Mouse (Mus musculus): ENCODE measurements at regions not wholly inside any gene's neighbourhood (a gene's known extent, or its start where the extent isn't known, plus 50 kb on each side); places are given as distances from the start of the nearest gene placed in this dataset.

DNA sequence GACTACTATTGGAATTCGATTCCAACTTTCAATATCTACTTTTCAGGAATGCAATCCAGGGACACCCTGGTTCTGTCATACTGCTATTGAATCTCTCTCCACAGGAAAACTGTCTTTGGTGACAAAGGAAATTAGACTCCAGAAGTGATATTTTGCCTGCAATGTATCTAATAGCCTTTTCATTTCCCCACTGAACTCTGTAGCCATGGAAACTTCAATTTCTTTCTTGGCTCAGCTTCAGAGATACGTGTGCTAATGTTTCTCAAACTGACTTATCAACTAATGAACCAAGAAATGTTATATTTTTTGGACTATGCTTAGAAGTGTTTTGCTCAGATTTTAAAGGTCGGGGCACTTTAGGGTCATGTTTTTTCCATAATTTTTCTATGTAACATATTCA is 279.1 kb downstream of the Bckdhb start:
- Histone ChIP-seq H3K9ac (replicated peaks; ENCODE audit: low read length) (no peak overlapping the region), H3K27ac (replicated peaks; ENCODE audit: low read depth, low read length) (no peak overlapping the region), H3K9me3 (replicated peaks; ENCODE audit: control insufficient read depth, low read length) (no peaks in the 10 kb centered on the region), H3K4me1 (ENCODE audit: control insufficient read depth, insufficient read depth, low read length) (no peaks in the 10 kb centered on the region), H3K36me3 (replicated peaks; ENCODE audit: control insufficient read depth, insufficient read depth, low read depth, low read length) (no peaks in the 10 kb centered on the region), H3K4me3 (ENCODE audit: low read depth, low read length) (no peak overlapping the region), H3K27me3 (ENCODE audit: control insufficient read depth, insufficient read depth, low read length) (no peaks in the 10 kb centered on the region), H3K4me2 (ENCODE audit: low read depth, low read length) (no peak overlapping the region)
- ATAC-seq (replicated peaks; ENCODE audit: insufficient number of reproducible peaks, low FRiP score, low TSS enrichment, low read depth) (no peak), DNase-seq (ENCODE audit: low spot score) (no peak)
- WGBS: 77% methylated on average over 3 of the region's 3 CpGs

- no peak overlapping the region for H3K4me3 ChIP-seq (ENCODE audit: low read depth, low read length)
- no peaks in the 10 kb centered on the region for H3K9me3 ChIP-seq (replicated peaks; ENCODE audit: control insufficient read depth, low read length)
- no peaks in the 10 kb centered on the region for H3K4me1 ChIP-seq (ENCODE audit: control insufficient read depth, insufficient read depth, low read length)
- no peak overlapping the region for H3K4me2 ChIP-seq (ENCODE audit: low read depth, low read length)
- no peak overlapping the region for H3K27ac ChIP-seq (replicated peaks; ENCODE audit: low read depth, low read length)
- H3K9ac ChIP-seq (replicated peaks; ENCODE audit: low read length): no peak overlapping the region
- no peak for DNase-seq (ENCODE audit: low spot score)
- ATAC-seq (replicated peaks; ENCODE audit: insufficient number of reproducible peaks, low FRiP score, low TSS enrichment, low read depth): no peak
- no peaks in the 10 kb centered on the region for H3K27me3 ChIP-seq (ENCODE audit: control insufficient read depth, insufficient read depth, low read length)
- 89% methylated on average over 4 of the region's 4 CpGs for WGBS
- no peaks in the 10 kb centered on the region for H3K36me3 ChIP-seq (replicated peaks; ENCODE audit: control insufficient read depth, insufficient read depth, low read depth, low read length)
These were observed 315.6 kb downstream of the Bckdhb start for GRCm38 (mm10) chr9:84240491-84240975.

DNA sequence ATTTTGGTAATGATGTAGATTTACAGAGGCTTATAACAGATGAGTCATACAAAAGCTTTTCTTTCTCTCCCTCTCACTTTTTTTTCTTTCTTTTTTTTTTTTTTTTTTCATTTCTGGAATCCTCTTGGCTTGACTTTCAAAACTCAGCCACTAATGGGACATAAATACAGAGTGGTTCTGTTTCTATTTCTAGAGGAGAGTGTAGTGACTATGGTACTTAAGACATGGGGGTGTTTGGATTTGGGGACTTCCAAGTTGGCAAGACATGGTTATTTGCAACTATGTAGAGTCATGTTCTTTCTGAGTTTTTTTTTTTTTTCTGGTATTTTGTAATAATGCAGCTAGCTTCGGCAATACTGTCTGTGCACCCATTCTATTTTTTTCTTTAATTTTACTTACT is 324.8 kb downstream of the Bckdhb start:
- ATAC-seq (replicated peaks; ENCODE audit: insufficient number of reproducible peaks, low FRiP score, low TSS enrichment, low read depth): no peak
- Histone ChIP-seq H3K27me3 (ENCODE audit: control insufficient read depth, insufficient read depth, low read length) (no peaks in the 10 kb centered on the region), H3K9ac (replicated peaks; ENCODE audit: low read length) (no peak overlapping the region), H3K27ac (replicated peaks; ENCODE audit: low read depth, low read length) (no peak overlapping the region), H3K4me3 (ENCODE audit: low read depth, low read length) (no peak overlapping the region), H3K4me1 (ENCODE audit: control insufficient read depth, insufficient read depth, low read length) (no peaks in the 10 kb centered on the region), H3K9me3 (replicated peaks; ENCODE audit: control insufficient read depth, low read length) (no peaks in the 10 kb centered on the region), H3K36me3 (replicated peaks; ENCODE audit: control insufficient read depth, insufficient read depth, low read depth, low read length) (no peaks in the 10 kb centered on the region), H3K4me2 (ENCODE audit: low read depth, low read length) (no peak overlapping the region)
- 92% methylated on average over 1 of the region's 1 CpGs for WGBS
- no peak for DNase-seq (ENCODE audit: low spot score)

DNA sequence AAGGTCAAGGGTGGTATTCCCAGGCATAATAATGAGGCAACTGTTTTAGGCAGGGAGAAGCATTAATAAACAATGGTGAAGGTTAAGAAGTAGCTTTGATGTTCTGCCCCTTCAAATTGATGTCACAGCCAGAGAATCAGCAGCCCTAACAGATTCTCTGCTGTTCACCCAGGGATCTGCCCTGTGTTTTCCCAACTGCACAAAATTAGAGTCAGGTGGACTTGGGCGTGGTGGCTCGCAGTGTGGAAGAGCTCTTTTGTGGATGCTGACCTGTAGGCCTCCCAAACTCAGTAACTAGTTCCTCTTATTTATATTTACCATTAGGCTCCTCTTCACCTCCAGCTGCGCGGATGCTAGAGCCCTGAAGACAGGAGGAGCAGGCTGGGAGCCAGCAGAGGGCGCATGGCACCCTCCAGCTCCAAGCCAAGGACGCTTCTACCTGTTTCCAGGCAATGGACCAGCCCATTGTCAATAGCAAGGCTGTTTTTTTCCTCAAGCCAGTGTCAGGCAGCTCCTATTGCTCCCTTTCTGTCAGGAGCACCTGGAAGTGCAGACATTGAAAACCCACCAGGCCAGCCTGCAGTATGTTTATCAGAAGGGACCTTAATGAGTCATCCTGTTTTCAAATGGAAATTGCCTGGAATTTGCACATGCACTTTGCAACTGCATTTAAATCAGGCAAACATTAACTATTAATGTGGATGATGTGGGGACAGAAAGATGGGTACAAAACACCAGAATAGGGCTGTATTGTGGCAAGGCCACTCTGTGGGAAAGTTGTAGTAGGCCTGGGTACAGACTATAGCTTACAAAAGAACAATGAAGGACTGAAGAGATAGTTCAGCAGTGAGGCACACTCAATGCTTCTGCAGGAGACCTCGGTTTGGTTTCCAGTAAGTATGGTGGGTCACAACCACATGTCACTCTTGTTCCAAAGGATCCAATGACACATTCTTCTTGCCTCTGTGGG is 328.4 kb downstream of the Bckdhb start:
- ATAC-seq (replicated peaks; ENCODE audit: insufficient number of reproducible peaks, low FRiP score, low TSS enrichment, low read depth): peak; percentile 65; the same call in 1 of the 2 replicates
- Histone ChIP-seq H3K9me3 (replicated peaks; ENCODE audit: control insufficient read depth, low read length) (no peaks in the 10 kb centered on the region), H3K27ac (replicated peaks; ENCODE audit: low read depth, low read length) (no peak overlapping the region), H3K27me3 (ENCODE audit: control insufficient read depth, insufficient read depth, low read length) (no peaks in the 10 kb centered on the region), H3K36me3 (replicated peaks; ENCODE audit: control insufficient read depth, insufficient read depth, low read depth, low read length) (no peaks in the 10 kb centered on the region), H3K4me2 (ENCODE audit: low read depth, low read length) (no peak overlapping the region), H3K9ac (replicated peaks; ENCODE audit: low read length) (no peak overlapping the region), H3K4me1 (ENCODE audit: control insufficient read depth, insufficient read depth, low read length) (no peaks in the 10 kb centered on the region), H3K4me3 (ENCODE audit: low read depth, low read length) (no peak overlapping the region)
- DNase-seq (ENCODE audit: low spot score): peak; percentile 69
- WGBS: 14% methylated on average over 7 of the region's 7 CpGs

DNA sequence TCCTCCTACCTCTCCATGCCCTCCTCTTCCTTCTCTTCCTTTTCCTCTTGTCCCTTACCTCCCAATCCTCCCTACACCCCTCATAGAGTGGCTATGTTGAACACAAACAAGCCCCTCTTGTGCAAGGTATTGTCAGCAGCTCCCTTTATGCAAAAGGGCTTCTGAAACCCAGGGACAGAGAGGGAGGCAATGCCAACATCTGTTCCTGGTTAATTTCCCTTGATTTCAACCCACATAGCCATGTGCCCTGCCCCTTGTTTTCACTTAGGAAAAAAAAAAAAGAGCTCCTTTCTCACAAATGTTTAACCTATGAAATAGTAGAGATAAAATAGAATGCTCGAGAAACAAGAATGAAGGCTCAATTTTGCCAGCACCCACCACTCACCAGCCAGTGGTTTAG is 333.5 kb downstream of the Bckdhb start:
- Histone ChIP-seq H3K27ac (replicated peaks; ENCODE audit: low read depth, low read length) (no peak overlapping the region), H3K9ac (replicated peaks; ENCODE audit: low read length) (no peak overlapping the region), H3K9me3 (replicated peaks; ENCODE audit: control insufficient read depth, low read length) (no peaks in the 10 kb centered on the region), H3K4me3 (ENCODE audit: low read depth, low read length) (no peak overlapping the region), H3K36me3 (replicated peaks; ENCODE audit: control insufficient read depth, insufficient read depth, low read depth, low read length) (no peaks in the 10 kb centered on the region), H3K4me1 (ENCODE audit: control insufficient read depth, insufficient read depth, low read length) (no peaks in the 10 kb centered on the region), H3K27me3 (ENCODE audit: control insufficient read depth, insufficient read depth, low read length) (no peaks in the 10 kb centered on the region), H3K4me2 (ENCODE audit: low read depth, low read length) (no peak overlapping the region)
- DNase-seq (ENCODE audit: low spot score) (peak; percentile 75), ATAC-seq (replicated peaks; ENCODE audit: insufficient number of reproducible peaks, low FRiP score, low TSS enrichment, low read depth) (no peak)
- 28% methylated on average over 1 of the region's 1 CpGs for WGBS

- Histone ChIP-seq H3K4me3 (ENCODE audit: low read depth, low read length) (no peak overlapping the region), H3K4me2 (ENCODE audit: low read depth, low read length) (no peak overlapping the region), H3K9me3 (replicated peaks; ENCODE audit: control insufficient read depth, low read length) (no peaks in the 10 kb centered on the region), H3K4me1 (ENCODE audit: control insufficient read depth, insufficient read depth, low read length) (no peaks in the 10 kb centered on the region), H3K9ac (replicated peaks; ENCODE audit: low read length) (no peak overlapping the region), H3K27ac (replicated peaks; ENCODE audit: low read depth, low read length) (no peak overlapping the region), H3K27me3 (ENCODE audit: control insufficient read depth, insufficient read depth, low read length) (no peaks in the 10 kb centered on the region), H3K36me3 (replicated peaks; ENCODE audit: control insufficient read depth, insufficient read depth, low read depth, low read length) (no peaks in the 10 kb centered on the region)
- no peak for DNase-seq (ENCODE audit: low spot score)
- no peak for ATAC-seq (replicated peaks; ENCODE audit: insufficient number of reproducible peaks, low FRiP score, low TSS enrichment, low read depth)
These were observed 334.8 kb downstream of the Bckdhb start for GRCm38 (mm10) chr9:84259751-84260150.

DNA sequence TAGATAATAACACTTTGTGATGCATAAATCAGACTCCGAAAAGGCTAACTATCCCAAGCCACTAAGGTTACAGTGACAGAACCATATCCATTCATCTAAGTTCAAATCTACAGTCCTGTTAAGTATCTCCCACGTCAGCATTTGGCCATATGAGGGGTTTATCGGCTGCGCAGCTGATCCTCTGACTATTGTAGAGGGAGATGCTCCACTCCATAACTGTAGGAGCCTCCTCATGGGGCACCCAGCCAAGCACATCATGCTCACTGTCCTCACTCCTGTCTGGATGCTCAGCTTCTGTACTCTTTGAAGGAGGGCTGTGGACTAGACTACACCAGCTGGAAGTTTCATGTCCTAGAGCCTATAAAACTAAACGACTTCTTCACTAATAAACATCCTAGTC is 337.2 kb downstream of the Bckdhb start:
- Histone ChIP-seq H3K27me3 (ENCODE audit: control insufficient read depth, insufficient read depth, low read length) (no peaks in the 10 kb centered on the region), H3K36me3 (replicated peaks; ENCODE audit: control insufficient read depth, insufficient read depth, low read depth, low read length) (no peaks in the 10 kb centered on the region), H3K9me3 (replicated peaks; ENCODE audit: control insufficient read depth, low read length) (no peaks in the 10 kb centered on the region), H3K4me1 (ENCODE audit: control insufficient read depth, insufficient read depth, low read length) (no peaks in the 10 kb centered on the region), H3K4me3 (ENCODE audit: low read depth, low read length) (no peak overlapping the region), H3K27ac (replicated peaks; ENCODE audit: low read depth, low read length) (no peak overlapping the region), H3K4me2 (ENCODE audit: low read depth, low read length) (no peak overlapping the region), H3K9ac (replicated peaks; ENCODE audit: low read length) (no peak overlapping the region)
- no peak for ATAC-seq (replicated peaks; ENCODE audit: insufficient number of reproducible peaks, low FRiP score, low TSS enrichment, low read depth)
- WGBS: 84% methylated on average over 5 of the region's 5 CpGs
- DNase-seq (ENCODE audit: low spot score): no peak

DNA sequence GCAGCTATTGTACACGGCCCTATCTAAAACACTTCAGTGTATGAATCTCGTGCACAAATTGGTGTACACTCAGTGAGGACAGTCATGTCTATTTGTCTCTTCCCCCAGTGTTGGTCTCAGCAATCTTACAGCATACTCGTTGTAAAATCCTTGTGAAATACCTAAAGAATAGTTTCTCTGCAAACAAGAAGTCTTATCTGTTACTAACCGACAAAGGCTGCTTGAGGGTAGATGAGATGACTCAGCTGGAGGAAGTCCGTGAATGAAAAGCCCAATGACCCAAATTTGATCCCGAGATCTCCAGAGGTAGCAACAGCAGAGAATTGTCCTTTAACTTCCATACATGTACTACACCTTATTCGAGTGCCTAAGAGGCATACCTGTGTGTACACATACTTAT is 342.0 kb downstream of the Bckdhb start:
- Histone ChIP-seq H3K27ac (replicated peaks; ENCODE audit: low read depth, low read length) (no peak overlapping the region), H3K4me3 (ENCODE audit: low read depth, low read length) (no peak overlapping the region), H3K27me3 (ENCODE audit: control insufficient read depth, insufficient read depth, low read length) (no peaks in the 10 kb centered on the region), H3K9me3 (replicated peaks; ENCODE audit: control insufficient read depth, low read length) (no peaks in the 10 kb centered on the region), H3K4me2 (ENCODE audit: low read depth, low read length) (no peak overlapping the region), H3K36me3 (replicated peaks; ENCODE audit: control insufficient read depth, insufficient read depth, low read depth, low read length) (no peaks in the 10 kb centered on the region), H3K9ac (replicated peaks; ENCODE audit: low read length) (no peak overlapping the region), H3K4me1 (ENCODE audit: control insufficient read depth, insufficient read depth, low read length) (no peaks in the 10 kb centered on the region)
- no peak for ATAC-seq (replicated peaks; ENCODE audit: insufficient number of reproducible peaks, low FRiP score, low TSS enrichment, low read depth)
- no peak for DNase-seq (ENCODE audit: low spot score)
- 82% methylated on average over 7 of the region's 7 CpGs for WGBS
